Mouse (Mus musculus) hematopoietic stem cell, adult 5-6 weeks (primary cell): ENCODE measurements around the gene Hdac4. TPM values are rescaled to one million over a fixed set of nuclear protein-coding genes. Genes with fewer than 3 reads are reported as not detected.

Experiments
- ATAC-seq, 2 experiments: fragments of 125-278 bp in 1 of 2; replicated peaks in 1 of 2; 2 replicates each; pipeline ENCODE4 v1.8.0; 2016 to 2017; ENCODE audit warnings: inconsistent platforms in 2 of 2, mild to moderate bottlenecking in 2 of 2, moderate number of reproducible peaks in 2 of 2, low read depth in 1 of 2, moderate TSS enrichment in 1 of 2; ENCODE audit not compliant: low FRiP score in 2 of 2, poor library complexity in 2 of 2, severe bottlenecking in 2 of 2, insufficient read depth in 1 of 2, low TSS enrichment in 1 of 2
- total RNA-seq: library from RNA; stranded (forward); fragments of 172-1452, 232-1000 nt; gene quantifications from 2 replicates; pipeline ENCODE4 v1.2.3, GENCODE M21; 2017

Hdac4 gene
- total RNA-seq, 1 experiment from 2014 or later = 17.6 TPM

DNA sequence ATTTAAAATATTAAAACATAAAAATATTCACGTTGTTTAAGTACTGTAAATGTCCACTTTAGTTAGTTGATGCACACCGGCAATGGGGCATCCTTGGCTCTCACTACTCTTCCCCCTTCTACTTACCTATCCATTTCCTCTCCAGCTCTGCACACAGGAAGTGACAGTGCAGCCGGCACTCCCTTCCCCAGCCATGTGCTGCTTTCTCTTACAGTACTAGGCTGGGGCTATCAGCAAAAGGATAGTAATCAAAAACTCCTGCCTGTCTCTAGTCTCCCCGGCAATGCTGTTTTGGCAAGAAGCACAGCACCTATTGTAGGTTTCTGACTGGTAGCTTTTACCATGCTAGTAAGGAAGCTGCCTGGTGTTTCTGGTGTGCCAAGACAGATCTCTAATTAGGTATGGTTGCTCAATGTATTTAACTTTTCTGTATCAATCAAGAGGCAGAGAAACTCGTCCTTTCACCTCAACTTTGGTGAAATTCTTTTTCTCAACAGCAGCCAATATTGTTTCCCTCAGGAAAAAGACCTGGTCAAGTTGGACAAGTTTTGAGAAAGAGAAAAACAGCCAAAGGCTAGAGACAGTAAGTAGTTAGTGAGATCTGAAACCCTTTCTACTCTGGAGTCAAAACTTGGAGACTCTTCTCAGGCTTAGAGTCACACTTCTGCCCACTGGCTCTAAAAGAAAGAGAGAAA is 136.6 kb downstream of the Hdac4 start:
- peak; percentile 57 to 61; a peak in 3 of 4 replicates for ATAC-seq

DNA sequence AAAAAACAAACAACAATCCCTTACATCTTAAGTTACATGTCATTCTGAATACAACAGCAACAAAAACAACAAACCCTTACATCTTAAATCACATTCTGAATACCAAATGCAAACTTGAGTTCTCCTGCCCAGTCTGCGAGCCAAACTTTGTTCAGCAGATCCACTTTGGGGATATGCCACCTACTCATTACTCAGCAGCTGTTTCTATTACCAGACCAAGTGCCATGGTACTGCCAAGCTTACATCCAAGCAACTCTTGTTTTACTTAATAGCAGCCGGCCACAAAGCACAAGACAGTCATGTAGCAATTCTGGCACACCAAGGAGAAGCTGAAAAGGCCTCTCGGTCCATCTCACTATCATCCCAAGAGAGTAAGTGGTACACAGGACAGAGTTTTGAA is 138.4 kb downstream of the Hdac4 start:
- no peak for ATAC-seq

DNA sequence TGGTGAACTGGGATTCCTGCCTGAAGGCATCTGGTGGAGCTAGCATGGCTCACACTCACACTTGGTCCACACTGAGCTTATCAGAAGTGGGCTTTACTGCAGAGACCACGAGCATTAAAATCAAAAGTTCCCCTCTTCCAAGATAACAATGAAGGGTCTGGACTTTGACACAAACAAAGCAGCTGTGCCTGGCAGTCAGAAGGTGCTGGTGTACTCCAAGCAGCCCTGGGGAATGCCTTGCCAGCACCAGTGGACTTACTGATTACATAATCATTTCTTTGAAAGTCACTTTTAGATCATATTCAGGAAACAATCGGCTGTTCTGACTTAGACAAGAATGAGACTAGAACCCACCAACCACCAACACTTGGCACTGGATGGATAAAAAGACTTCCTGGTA is 140.3 kb downstream of the Hdac4 start:
- no peak for ATAC-seq

DNA sequence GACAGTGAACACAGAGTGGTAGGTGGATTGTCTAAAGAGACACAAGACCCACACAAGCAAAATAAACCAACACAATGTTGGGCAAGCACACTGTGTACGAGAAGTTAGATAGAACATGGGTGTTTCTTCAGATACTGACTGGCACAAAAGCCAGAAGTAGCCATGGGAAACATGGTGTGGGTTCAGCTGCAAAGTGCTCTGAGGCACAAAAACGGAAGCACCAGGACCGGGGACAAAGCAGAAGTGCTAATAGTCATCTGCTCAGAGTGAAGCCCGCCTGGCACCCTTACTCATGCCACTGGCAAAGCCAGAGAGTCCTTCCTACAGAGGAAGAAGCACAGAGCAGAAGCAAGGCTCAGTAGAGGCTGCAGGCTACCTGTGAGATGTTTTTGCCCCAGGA is 143.3 kb downstream of the Hdac4 start:
- ATAC-seq = peak; percentile 76 to 89

DNA sequence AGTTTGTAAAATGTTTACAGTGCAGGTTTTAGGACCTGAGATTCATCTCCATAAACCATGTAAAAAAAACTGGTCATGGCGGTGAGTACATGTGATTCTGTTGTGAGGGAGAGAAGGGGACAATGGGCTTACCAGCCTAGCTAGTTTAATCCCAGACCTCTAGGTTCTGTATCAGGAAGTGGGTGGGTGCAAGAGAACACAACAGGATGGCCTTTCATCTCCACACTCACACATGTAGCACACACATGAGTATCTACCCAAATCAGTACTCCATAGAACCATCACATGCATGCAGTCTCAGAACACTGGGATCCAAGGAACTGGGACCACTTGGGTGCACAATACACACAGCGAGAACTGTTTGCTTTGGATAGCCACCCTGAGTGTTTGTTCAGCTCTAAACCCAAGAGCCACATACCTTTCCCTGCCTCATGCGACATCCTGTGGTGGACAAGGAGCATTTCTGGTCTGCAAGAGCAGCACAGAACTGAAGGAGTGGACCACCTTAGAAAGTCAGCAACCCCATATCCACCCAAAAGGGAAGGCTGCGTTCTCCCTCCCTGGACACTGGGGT is 143.9 kb downstream of the Hdac4 start:
- ATAC-seq = no peak

DNA sequence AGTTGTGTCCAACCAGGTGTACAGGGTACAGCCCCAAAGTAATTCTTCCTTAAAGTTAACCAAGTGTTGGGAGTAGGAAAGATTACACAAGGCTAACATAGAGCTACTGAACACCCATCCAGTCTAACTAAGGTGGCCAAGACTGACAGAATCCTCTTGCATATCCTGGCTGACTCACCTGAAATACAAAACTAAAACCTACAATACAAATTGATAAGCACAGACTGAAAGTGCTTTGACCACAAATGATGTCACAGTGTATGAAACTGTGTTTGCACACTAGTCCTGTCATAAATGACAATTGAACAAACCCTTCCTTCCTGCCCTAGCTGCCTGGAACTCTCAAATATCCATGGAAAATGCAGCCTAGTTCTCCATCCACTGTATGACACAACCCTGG is 144.5 kb downstream of the Hdac4 start:
- no peak for ATAC-seq

DNA sequence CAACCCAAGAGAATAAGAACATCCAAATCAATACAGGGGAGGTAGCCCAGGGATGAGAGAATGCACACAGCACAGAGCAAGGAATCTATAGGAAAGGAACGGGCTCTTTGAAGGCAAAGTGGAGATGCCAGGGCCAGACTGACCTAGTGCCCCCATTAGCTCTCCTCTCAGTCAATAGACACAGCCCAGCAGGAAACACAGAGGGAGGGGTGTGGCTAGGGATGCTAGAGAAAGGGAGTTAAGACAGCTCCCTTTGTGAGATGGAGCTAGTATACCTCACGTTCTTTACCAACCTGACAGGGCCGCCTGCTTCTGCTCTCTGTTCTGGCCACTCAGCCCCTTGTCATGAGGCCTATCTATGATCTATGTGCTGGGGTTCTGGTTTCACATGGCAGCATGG is 144.9 kb downstream of the Hdac4 start:
- ATAC-seq = no peak

DNA sequence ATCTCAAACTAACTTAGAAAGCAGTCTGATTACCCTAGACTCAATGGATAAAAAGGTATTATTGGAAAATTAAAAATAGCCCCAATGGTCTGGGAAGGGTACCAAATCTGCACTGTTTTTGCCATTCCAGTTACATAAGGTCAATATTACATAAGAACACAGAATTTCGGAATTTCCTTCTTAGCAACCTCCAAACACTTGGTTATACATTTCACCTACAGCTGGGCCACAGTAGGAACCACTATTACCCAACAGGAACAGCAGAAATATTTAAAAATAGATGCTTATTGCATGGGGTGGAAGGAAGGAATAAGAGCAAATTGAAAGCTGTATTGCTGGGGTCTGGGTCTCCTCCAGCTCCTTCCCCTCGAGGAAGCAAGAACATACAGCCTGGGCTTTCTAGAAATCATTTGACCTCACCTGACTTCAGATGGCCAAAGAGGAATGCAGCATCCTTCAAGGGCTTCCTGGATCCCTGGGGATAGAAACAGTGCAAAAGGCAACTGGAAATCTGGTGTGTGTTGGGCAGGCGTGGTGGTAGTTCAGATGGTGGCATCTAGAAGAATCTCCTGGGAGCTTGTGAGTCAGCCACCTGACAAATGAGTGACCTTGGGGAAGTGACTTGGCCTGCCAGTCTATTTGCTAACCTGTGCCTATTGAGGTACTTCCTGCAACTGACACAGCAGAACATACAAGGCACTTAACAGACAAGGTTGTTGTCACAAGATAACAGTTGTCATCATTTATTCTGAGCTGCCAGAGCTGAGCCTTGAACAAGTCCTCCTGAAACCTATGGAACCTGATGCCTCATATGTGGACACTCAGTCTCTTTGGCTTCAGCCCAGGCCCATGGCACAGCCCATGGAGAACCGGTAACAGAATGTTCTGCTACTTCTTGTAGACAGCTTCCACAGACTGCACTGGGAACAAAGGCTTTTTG is 146.8 kb downstream of the Hdac4 start:
- ATAC-seq = peak; percentile 30 to 62; a peak in 3 of 4 replicates

DNA sequence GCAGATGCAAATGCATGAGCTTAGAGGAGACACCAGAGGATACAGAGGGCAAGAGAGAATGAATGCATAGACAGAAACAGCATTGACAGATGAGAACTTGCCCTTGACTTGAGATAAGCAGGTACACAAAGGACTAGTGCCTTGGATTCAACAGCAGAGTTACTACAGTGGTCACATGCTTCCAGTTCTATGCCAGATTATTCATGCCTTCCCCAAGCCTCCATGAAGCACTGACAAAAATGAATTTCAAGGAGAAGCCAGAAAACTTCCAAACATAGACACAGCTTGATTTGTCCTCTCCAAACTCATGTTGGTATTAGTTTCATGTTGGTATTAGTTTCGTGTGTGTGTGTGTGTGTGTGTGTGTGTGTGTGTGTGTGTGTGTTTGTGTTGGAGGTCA is 149.8 kb downstream of the Hdac4 start:
- ATAC-seq = no peak

DNA sequence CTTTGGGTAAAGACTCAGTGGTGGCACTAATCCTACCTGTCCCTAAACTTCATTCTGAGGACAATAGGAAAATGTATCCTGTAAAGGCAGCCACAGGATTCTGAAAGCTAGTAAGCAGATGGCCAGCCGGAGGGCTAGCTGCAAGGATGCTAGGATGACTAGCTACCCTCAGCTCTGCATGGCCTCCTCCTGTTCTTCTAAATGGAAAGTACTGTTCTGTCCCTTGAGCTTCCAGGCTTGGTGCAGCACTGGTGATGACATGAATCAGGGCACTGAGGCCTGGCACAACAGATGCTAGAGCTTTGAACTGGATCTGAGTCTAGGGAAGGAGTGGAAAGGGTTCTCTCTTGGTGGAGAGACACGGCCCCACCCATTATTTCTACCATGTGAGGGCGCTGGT is 150.6 kb downstream of the Hdac4 start:
- no peak for ATAC-seq

DNA sequence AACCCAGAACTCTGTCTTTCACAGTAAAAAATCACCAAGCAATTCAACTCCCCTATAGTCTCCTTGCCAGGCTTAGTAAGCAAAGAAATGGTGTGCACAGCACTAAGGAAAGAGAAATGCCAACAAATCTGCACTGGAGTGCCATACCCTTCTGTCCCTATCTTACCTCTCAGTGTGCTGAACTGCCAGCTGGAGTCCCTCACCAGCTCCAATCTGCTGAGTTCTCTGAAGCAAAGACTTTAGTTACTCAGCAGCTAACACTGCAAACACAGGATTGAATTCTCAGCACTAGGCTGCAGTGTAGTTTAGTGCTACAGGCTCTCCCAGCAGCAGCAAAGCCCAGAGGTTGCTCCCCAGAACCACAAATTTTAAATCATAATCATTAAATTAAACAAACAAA is 151.5 kb downstream of the Hdac4 start:
- no peak for ATAC-seq

DNA sequence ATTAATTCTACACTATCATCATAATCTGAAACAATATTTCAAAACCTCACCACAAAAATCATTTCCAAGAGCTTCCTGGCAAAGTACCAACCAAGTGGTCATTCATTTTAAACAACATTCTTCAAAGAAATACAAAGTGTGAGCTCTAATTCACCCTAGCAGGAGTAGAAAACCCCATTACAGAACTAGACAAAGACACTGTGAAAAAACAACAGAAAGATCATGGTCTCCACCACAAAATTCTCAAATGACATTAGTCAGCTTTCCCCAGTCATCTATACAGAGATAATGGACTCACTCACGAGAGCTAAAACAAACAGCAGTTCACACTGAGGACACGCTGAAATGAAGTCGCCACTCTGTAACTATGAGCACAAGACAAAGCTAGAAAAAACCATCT is 153.4 kb downstream of the Hdac4 start:
- no peak for ATAC-seq

DNA sequence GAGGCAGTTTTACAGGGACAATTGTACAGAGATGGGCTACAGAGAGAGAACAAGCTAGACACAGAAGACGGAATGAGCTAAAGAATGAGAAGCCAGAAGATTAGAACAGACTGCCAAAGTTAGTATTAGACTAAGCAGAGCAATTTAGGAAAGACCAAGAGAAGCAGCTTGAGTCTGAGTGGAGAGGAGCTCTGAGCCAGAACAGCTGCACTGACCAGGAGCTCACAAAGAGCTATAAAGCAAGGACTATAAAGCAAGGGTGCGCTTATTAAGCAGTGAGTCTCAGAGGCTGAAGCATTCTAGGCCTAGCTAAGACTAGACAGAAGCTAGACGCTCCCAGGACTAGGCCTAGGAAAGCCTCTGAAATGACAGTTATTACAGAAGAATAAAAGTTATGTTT is 154.2 kb downstream of the Hdac4 start:
- no peak for ATAC-seq

DNA sequence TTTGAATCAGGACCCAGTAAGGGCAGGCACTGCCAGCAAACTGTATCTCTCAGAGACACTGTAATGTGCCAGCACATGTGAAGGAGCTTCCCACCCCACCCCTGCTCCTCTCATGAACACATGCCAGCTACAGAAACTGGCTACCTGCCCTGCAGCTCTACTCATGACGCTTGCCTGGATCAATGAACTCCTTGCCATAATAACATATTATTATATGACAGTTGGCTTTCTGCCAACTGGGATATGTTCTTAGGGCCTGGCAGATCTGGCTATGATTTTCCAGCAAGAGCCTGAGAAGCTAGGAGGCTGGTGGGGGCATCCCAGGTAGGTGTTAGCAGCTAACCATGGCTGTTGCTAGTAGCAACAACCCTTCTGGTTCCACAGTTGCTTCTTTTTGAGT is 156.8 kb downstream of the Hdac4 start:
- ATAC-seq = no peak

DNA sequence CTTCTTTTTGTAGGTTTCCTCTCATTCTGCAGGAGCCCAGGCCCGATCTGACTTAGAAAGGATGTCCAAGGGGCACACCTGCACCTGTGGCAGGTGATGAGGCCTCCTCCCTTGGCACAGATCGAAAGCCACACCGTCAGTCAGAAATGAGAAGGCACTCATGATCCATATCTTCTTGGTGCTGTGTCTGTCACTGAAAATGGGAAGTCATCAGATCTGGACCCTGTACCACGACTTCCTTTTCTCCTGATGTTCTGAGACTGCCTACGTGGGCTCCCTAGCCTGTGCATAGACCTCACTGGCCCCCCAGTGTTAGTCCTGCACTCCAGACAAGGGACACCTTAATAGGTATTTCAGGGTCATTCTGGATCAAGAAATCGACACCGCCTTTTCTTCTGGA is 158.5 kb downstream of the Hdac4 start:
- ATAC-seq = peak; percentile 34 to 42; a peak in 2 of 4 replicates

DNA sequence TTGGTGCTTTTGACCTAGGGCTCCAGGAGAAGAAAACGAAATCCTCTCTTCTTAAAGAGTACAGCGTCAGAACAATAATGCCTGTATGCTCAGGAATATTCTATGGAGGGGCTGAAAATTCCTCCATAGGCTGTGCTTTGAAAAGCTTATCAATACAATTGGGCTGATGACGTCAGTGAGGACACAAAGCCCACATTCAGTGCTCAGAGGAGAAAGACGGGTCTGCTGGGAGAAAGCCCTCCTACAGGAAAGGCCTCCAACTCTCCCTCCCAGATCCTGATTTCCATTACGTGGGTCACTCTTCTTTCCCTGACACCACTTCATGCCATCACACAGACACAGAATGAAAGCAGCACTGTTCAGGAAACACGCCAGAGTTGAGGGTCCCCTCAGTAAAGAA is 159.7 kb downstream of the Hdac4 start:
- no peak for ATAC-seq

DNA sequence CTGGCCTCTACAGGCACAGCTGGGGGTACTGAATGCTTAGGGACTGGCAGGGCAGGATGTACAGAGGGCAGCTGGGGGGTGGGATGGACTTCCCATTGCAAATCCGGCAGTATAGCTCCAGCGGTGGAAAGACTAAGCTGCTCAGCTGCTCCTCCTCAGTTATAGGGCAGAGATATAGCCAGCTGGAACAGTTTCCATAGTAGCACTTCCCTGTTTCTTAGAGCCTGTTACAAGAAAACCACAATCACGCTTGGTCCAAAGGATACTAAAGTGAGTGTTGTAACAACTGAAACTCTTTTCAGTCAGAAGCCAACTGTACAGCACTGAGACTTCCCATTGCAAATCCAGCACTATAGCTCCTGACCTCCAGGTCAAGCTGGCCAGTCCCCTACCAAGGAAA is 161.3 kb downstream of the Hdac4 start:
- ATAC-seq = peak; percentile 80 to 82

DNA sequence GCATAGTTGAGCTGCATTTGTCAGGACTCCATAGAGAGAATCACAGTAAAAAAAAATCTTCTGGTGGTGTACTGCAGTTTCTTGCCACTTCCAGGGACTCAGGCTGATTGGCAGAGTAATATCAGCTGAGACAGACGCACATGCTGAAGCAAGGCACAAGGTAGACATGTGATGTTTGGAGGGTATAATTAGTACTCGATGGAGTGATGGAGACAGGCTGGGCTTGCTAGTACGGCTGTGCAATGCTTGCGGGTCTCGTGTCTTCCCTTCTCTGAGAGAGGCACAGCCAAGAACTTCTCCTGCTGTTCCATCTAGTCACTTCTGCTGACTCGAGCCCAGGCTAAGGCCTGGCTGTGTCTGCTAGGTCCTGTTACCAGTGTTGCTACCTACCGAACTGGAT is 162.0 kb downstream of the Hdac4 start:
- ATAC-seq = no peak
